Mouse (Mus musculus): ENCODE measurements around the gene Kdm5b. TPM values are rescaled to one million over a fixed set of nuclear protein-coding genes. Genes with fewer than 3 reads are reported as not detected.

The Kdm5b gene
- polyA plus RNA-seq, 1 experiment from 2014 or later = 98.8 TPM

DNA sequence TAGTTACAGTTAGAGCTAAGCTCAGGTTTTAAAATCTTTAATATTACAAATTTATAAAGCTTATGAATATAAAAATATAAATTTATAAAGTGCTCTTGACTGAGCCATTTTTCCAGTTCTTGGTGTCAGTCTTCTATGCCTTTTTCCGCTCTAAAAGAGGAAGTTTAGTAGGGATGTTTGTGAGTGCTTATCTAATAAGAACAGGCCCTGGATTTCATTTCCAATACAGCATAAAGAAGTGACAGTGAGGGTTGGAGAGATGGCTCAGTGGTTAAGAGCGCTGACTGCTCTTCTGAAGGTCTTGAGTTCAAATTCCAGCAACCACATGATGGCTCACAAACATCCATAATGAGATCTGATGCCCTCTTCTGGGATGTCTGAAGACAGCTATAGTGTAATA, 46.4 kb downstream of the Kdm5b start:
- Histone ChIP-seq H3K4me1 (no peaks in the 10 kb centered on the region), H3K27ac (no peak overlapping the region), H3K36me3 (peaks cover 76% of the 10 kb centered on the region), H3K4me3 (no peak overlapping the region), H3K4me2 (replicated peaks) (no peak overlapping the region), H3K9ac (no peak overlapping the region), H3K27me3 (no peaks in the 10 kb centered on the region), H3K9me3 (no peaks in the 10 kb centered on the region)
- no peak for ATAC-seq (ENCODE audit: low FRiP score, low read depth)
- 95% methylated on average over 2 of the region's 2 CpGs for WGBS

DNA sequence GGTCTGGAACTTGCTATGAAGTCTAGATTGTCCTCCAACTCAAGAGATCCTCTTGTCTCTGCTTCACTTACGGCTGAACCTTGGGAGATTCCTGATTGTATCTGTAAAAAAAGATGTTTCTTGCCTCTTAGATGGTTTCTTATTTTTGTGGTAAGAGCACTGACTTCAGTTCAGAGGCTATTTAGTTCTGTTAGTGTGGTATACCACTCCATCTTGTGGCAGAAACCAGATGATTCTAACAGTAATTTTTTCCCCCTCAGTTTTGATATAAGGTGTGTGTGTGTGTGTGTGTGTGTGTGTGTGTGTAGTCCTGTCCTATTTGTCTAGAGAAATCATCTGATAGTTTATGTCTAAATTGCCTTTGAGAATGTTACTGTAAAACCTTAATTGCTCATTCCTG, 47.3 kb downstream of the Kdm5b start:
- Histone ChIP-seq H3K36me3 (peaks cover 73% of the 10 kb centered on the region), H3K9ac (no peak overlapping the region), H3K4me2 (replicated peaks) (no peak overlapping the region), H3K4me3 (no peak overlapping the region), H3K27ac (no peak overlapping the region), H3K27me3 (no peaks in the 10 kb centered on the region), H3K9me3 (no peaks in the 10 kb centered on the region), H3K4me1 (no peaks in the 10 kb centered on the region)
- ATAC-seq (ENCODE audit: low FRiP score, low read depth) = no peak
- 85% methylated on average over 1 of the region's 1 CpGs for WGBS

DNA sequence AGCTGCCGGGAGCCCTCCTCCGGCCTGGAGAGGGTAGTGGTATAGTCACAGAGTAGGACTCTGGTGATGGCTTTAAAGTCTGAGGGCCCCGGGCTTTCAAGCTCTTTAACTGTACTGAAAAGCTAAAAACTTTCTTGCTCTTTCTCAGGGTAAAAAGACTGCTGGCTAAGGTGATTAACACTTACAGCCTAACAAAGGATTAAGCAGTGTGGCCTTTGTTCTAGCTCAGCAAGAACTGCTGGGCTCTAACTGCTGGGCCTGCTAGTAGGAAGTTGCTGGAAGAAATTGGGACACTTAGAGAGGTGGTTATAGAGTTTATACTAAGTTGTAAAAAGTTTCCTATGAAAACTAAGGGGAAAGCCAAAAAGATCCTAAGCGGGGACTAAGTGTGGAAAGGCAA, 49.2 kb downstream of the Kdm5b start:
- Histone ChIP-seq H3K4me2 (replicated peaks) (no peak overlapping the region), H3K4me1 (no peaks in the 10 kb centered on the region), H3K9me3 (no peaks in the 10 kb centered on the region), H3K9ac (no peak overlapping the region), H3K4me3 (no peak overlapping the region), H3K27ac (no peak overlapping the region), H3K27me3 (no peaks in the 10 kb centered on the region), H3K36me3 (peaks cover 76% of the 10 kb centered on the region)
- 40% methylated on average over 4 of the region's 4 CpGs for WGBS
- ATAC-seq (ENCODE audit: low FRiP score, low read depth) = no peak

DNA sequence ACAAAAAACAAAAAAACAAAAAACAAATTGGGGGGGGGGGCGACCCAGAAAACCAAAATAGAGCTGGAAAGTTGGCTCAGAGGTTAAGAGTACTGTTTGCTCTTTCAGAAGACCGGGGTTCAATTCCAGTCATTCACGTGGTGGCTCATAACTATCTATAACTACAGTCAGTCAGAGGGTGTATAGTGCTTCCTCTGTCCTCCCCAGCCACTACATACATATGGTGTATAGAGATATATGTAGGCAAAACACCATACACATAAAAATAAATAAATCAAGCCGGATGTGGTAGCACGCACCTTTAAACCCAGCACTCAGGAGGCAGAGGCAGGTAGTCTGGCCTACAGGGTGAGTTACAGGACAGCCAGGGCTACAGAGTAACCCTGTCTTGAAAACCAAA, 54.6 kb downstream of the Kdm5b start:
- WGBS = 94% methylated on average over 5 of the region's 5 CpGs
- Histone ChIP-seq H3K27ac (no peak overlapping the region), H3K4me2 (replicated peaks) (no peak overlapping the region), H3K36me3 (peaks cover 73% of the 10 kb centered on the region), H3K9me3 (no peaks in the 10 kb centered on the region), H3K9ac (no peak overlapping the region), H3K27me3 (no peaks in the 10 kb centered on the region), H3K4me3 (no peak overlapping the region), H3K4me1 (no peaks in the 10 kb centered on the region)
- ATAC-seq (ENCODE audit: low FRiP score, low read depth) = no peak

DNA sequence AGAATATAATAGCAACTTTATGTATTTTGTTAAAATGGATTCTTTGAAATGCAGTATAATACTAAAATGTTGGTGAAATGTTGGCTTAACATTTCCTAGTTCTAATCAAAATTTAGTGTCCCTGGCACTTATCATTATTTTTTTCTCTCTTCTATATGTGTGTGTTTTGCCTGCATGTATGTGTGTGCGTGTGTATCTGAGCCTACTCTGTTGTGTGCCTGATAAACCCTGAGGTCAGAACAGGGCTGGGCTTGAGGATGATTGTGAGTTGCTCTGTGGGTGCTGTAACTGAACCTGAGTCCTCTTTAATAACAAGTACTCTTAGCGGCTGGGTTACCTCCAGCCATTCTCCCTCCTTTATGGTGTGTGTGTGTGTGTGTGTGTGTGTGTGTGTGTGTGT, 55.0 kb downstream of the Kdm5b start:
- Histone ChIP-seq H3K27me3 (no peaks in the 10 kb centered on the region), H3K9ac (no peak overlapping the region), H3K27ac (no peak overlapping the region), H3K9me3 (no peaks in the 10 kb centered on the region), H3K36me3 (peaks cover 77% of the 10 kb centered on the region), H3K4me2 (replicated peaks) (no peak overlapping the region), H3K4me3 (no peak overlapping the region), H3K4me1 (no peaks in the 10 kb centered on the region)
- 93% methylated on average over 2 of the region's 2 CpGs for WGBS
- no peak for ATAC-seq (ENCODE audit: low FRiP score, low read depth)

DNA sequence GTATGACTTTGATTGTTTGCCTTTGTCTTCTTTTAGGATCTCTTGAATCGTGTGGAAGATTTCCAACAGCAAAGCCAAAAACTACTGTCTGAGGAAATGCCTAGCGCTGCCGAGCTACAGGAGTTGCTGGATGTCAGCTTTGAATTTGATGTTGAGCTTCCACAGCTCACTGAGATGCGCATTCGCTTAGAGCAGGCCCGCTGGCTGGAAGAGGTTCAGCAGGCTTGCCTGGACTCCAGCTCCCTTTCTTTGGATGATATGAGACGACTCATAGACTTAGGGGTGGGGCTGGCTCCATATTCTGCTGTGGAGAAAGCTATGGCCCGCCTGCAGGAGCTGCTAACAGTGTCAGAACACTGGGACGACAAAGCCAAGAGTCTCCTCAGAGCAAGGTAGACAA, 57.7 kb downstream of the Kdm5b start:
- Histone ChIP-seq H3K4me1 (no peaks in the 10 kb centered on the region), H3K27ac (no peak overlapping the region), H3K36me3 (peaks cover 91% of the 10 kb centered on the region), H3K9me3 (no peaks in the 10 kb centered on the region), H3K9ac (no peak overlapping the region), H3K4me3 (no peak overlapping the region), H3K27me3 (no peaks in the 10 kb centered on the region), H3K4me2 (replicated peaks) (no peak overlapping the region)
- ATAC-seq (ENCODE audit: low FRiP score, low read depth) = no peak
- 91% methylated on average over 9 of the region's 9 CpGs for WGBS

DNA sequence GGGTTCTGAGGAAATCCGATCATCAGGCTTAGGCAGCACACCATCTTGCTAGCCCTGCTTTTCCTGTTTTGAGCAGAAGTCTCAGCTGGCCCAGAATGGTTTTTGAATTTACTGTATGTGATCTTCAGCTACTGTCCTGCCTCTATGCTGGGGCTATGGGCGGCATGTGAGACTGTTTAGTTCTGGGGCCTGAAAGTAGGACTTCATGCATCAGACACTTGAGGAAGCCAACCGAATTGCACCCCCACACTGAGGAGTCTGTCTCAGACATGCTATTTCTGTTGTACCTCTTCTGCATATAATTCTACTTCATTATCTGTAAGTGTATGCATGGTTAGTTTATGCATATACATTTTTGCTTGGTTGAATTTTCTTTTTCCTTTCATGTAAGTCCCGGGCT, 65.4 kb downstream of the Kdm5b start:
- 92% methylated on average over 4 of the region's 4 CpGs for WGBS
- peaks cover 97% of the 10 kb centered on the region for H3K36me3 ChIP-seq

DNA sequence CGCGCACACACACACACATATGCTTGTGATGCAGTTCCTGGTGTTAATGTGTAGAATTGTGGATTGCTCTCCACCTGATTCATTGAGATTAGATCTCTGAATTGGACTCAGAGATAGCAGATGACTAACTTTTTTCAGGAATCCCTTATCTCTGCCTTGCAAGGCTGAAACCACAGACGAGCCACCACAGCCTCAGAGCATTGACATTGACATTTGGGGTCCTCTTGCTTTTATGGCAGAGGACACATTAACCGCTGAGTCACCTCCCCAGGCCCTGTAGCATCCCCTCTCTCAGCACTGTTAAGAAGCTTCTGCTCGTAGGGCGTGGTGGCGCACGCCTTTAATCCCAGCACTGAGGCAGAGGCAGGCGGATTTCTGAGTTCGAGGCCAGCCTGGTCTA, 69.5 kb downstream of the Kdm5b start:
- H3K9me3 ChIP-seq = no peaks in the 10 kb centered on the region
- H3K9ac ChIP-seq = no peak overlapping the region
- no peak for ATAC-seq (ENCODE audit: low FRiP score, low read depth)
- no peaks in the 10 kb centered on the region for H3K27me3 ChIP-seq
- peaks cover 99% of the 10 kb centered on the region for H3K36me3 ChIP-seq
- H3K4me1 ChIP-seq = no peaks in the 10 kb centered on the region
- 92% methylated on average over 10 of the region's 10 CpGs for WGBS
- no peak overlapping the region for H3K4me3 ChIP-seq
- no peak overlapping the region for H3K4me2 ChIP-seq (replicated peaks)
- H3K27ac ChIP-seq = no peak overlapping the region

More for the DNA sequence above, 65.4 kb downstream of the Kdm5b start:
- no peaks in the 10 kb centered on the region for H3K9me3 ChIP-seq
- no peak for ATAC-seq (ENCODE audit: low FRiP score, low read depth)
- H3K4me1 ChIP-seq = no peaks in the 10 kb centered on the region
- no peaks in the 10 kb centered on the region for H3K27me3 ChIP-seq
- no peak overlapping the region for H3K9ac ChIP-seq
- no peak overlapping the region for H3K27ac ChIP-seq
- H3K4me3 ChIP-seq = no peak overlapping the region
- no peak overlapping the region for H3K4me2 ChIP-seq (replicated peaks)

DNA sequence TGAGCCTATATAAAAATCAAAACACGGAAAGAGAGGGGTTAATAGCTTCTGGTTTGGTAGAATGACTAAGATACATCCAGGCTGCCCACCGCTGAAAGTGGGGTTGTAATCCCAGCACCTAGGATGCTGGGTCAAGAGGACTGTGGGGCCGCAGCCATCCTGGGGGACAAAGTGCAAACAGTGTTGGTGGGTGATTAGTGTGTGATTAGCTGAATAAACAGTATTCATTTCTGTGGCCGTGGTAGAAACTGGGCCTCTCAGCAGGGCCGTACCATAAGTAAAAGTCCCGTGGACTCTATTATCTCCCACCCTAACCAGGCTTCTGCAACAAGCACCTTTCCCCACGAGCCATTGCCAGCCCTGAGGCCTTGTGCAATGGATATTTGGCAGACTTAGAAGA, 74.3 kb downstream of the Kdm5b start:
- Histone ChIP-seq H3K4me3 (no peak overlapping the region), H3K27me3 (no peaks in the 10 kb centered on the region), H3K4me1 (peaks cover 6% of the 10 kb centered on the region), H3K9me3 (no peaks in the 10 kb centered on the region), H3K27ac (no peak overlapping the region), H3K36me3 (peaks cover 56% of the 10 kb centered on the region), H3K4me2 (replicated peaks) (no peak overlapping the region), H3K9ac (no peak overlapping the region)
- 75% methylated on average over 7 of the region's 7 CpGs for WGBS
- no peak for ATAC-seq (ENCODE audit: low FRiP score, low read depth)

DNA sequence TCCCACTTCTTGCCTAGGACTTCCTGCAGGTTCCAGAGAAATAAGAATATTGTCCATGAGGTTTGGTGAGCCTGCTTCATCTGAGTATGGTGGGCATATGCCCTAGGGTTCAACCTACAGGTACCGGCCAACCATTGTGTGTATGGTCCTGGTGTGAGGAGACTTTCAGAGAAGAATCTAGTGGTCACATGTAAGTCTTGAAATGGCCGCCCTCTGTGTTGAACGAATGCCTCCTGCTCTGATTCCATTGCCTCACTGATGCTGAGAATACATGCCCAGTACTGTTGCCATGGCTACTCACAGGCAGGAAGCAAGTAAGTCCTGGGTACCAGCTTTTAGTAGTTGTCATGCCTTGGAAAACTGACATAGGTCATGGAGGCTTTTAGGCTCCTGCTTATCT, 76.3 kb downstream of the Kdm5b start:
- no peak for ATAC-seq (ENCODE audit: low FRiP score, low read depth)
- Histone ChIP-seq H3K27me3 (no peaks in the 10 kb centered on the region), H3K9me3 (no peaks in the 10 kb centered on the region), H3K27ac (no peak overlapping the region), H3K9ac (no peak overlapping the region), H3K4me2 (replicated peaks) (no peak overlapping the region), H3K4me1 (peaks cover 6% of the 10 kb centered on the region), H3K4me3 (no peak overlapping the region), H3K36me3 (peaks cover 37% of the 10 kb centered on the region)
- WGBS = 74% methylated on average over 3 of the region's 3 CpGs

DNA sequence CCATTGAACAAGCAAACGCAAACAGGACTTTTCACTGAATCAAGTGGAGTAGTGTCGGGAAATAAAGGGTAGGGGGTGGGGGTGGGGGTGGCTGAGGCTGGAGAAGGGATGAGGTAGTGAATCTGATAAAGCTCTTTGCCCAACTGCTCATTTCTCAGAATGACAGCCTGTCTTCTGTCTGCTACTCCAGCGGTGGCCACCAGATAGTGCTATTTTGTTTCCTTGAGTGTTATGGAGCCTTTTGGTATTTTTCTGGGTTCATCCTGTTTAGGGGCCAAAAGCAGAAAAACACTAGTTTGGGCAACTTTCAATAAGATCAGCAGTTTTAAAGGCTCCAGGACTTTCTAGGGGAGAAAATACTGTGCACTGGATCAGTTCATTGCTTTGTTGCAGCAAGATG, 76.7 kb downstream of the Kdm5b start:
- H3K27ac ChIP-seq = no peak overlapping the region
- H3K9me3 ChIP-seq = no peaks in the 10 kb centered on the region
- H3K9ac ChIP-seq = no peak overlapping the region
- peaks cover 2% of the 10 kb centered on the region for H3K27me3 ChIP-seq
- peaks cover 33% of the 10 kb centered on the region for H3K36me3 ChIP-seq
- H3K4me2 ChIP-seq (replicated peaks) = no peak overlapping the region
- 11% methylated on average over 3 of the region's 3 CpGs for WGBS
- H3K4me1 ChIP-seq = peaks cover 6% of the 10 kb centered on the region
- no peak overlapping the region for H3K4me3 ChIP-seq
- ATAC-seq (ENCODE audit: low FRiP score, low read depth) = peak; percentile 22; the same call in 1 of the 2 replicates

DNA sequence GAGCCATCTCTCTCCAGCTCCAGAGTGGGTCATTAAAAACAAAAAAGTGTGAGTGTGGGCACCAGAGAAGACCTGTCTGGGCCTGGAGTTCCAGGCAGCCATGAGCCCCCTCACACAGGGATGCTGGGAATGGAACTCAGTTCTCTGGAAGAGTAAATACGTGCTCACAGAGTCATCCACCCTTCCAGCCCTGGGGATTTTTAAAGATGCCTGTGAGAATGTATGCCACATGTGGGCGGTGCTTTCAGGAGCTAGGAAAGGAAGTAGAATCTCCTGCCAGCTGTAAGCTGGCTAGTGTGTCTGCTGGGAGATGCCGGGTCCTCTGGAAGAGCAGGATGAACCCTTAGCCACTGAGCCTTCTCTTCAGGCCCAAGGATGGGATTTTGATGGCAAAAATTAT, 78.1 kb downstream of the Kdm5b start:
- H3K36me3 ChIP-seq = peaks cover 19% of the 10 kb centered on the region
- ATAC-seq (ENCODE audit: low FRiP score, low read depth) = no peak
- H3K27ac ChIP-seq = no peak overlapping the region
- H3K4me1 ChIP-seq = peaks cover 6% of the 10 kb centered on the region
- H3K27me3 ChIP-seq = peaks cover 16% of the 10 kb centered on the region
- WGBS = 33% methylated on average over 3 of the region's 3 CpGs
- H3K4me2 ChIP-seq (replicated peaks) = no peak overlapping the region
- no peak overlapping the region for H3K4me3 ChIP-seq
- H3K9me3 ChIP-seq = 0 out of 2 replicates have a peak, but pooled peaks cover under 1% of the 10 kb centered on the region
- no peak overlapping the region for H3K9ac ChIP-seq

DNA sequence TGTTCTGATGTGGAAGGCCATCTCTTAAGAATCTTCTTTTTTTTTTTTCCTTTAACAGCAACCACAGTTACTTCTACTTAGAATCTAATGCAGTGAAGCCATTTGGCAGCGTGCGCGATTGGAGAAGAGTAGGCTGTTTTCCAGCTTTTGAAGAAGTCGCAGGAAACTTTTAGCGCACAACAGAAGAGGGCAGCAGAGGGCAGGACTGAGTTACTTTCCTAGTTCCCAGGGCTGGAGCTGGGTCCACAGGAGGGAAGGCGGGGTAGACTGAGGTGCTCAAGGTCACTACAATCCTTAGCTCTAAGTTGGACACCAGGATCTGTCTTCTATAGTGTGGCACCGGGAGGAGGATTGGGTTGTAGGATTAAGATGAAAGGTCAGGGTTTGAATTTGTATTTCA, 78.6 kb downstream of the Kdm5b start:
- Histone ChIP-seq H3K9ac (no peak overlapping the region), H3K4me3 (no peak overlapping the region), H3K4me2 (replicated peaks) (no peak overlapping the region), H3K4me1 (peaks cover 6% of the 10 kb centered on the region), H3K27me3 (peaks cover 20% of the 10 kb centered on the region), H3K27ac (no peak overlapping the region), H3K9me3 (0 out of 2 replicates have a peak, but pooled peaks cover 3% of the 10 kb centered on the region), H3K36me3 (peaks cover 14% of the 10 kb centered on the region)
- 35% methylated on average over 7 of the region's 7 CpGs for WGBS
- ATAC-seq (ENCODE audit: low FRiP score, low read depth) = no peak

All from limb, embryonic 13.5 days (tissue).